Mouse (Mus musculus): Measurements from ENCODE around the gene Cd276. TPM values are rescaled to one million over a fixed set of nuclear protein-coding genes. Genes with fewer than 3 reads are reported as not detected.
A peak's percentile ranks its signal among the peaks of the same experiment; 100 is the strongest.

The Cd276 gene
- total and polyA plus RNA-seq, 3 experiments, result 0.55 to 1.3 (median 0.78) TPM

DNA sequence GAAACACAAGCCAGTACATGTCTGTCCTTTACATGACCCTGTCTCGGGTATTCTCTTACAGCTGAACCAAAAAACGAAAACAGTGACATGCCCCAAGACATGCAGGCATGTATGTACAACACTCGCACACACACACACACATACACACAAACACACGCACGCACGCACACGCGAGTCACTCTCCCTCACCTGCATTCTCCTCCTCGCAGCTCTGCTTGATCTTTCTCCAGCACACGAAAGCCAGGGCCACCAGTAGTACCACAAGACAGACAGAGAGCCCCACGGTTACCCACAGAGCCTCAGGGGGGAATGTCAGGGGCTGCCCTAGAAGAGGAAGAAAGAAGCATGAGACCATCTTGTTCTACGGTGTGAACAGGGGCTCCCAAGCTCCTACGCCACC is 24.8 kb downstream of the Cd276 start (continued):
- peak; percentile 80 for TF ChIP-seq BHLHE40 (IDR thresholded peaks at IDR 0.05; ENCODE audit: low read depth, low read length)
- TF ChIP-seq ETS1 (conservative IDR thresholded peaks at IDR 0.05; ENCODE audit: low read depth, low read length), result peak; percentile 39; the same call in 1 of the 2 replicates
- no peak for TF ChIP-seq EP300 (IDR thresholded peaks at IDR 0.05; ENCODE audit: low read length)
- no peak for TF ChIP-seq PAX5 (IDR thresholded peaks at IDR 0.05; ENCODE audit: low read length)
- no peak for TF ChIP-seq ELF1 (IDR thresholded peaks at IDR 0.05; ENCODE audit: low read depth, low read length)
- TF ChIP-seq POLR2AphosphoS2 (IDR thresholded peaks at IDR 0.05; ENCODE audit: low read depth, low read length), result no peak
- TF ChIP-seq TBP (conservative IDR thresholded peaks at IDR 0.05; ENCODE audit: low read depth, low read length), result no peak
- TF ChIP-seq SMC3 (IDR thresholded peaks at IDR 0.05; ENCODE audit: low read depth, low read length), result no peak
- no peak for TF ChIP-seq SIN3A (IDR thresholded peaks at IDR 0.05; ENCODE audit: low read length)
- no peak for TF ChIP-seq USF2 (conservative IDR thresholded peaks at IDR 0.05; ENCODE audit: low read depth, low read length)
- TF ChIP-seq HCFC1 (IDR thresholded peaks at IDR 0.05; ENCODE audit: low read depth, low read length), result no peak

DNA sequence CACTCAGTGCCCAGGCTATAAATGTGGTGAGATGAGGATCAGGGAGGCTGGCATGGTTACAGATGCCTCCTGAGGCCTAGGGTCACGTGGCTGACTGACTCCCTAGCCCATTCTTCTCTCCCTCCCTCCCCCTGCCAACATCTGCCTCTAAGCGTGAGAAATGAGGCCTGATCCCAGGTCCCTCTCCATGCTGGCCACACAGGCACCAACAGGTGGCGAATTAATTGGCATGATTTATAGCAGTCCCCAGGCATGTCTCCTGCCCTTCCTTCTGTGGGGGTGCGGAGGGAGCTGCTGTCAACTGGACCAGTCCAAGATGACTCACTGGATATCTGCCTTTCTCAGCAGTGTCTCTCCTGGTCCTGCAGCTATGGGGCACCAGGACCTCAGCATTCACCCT is 27.4 kb downstream of the Cd276 start:
- Histone ChIP-seq H3K27me3 (replicated peaks) (no peaks in the 10 kb centered on the region), H3K27ac (ENCODE audit: insufficient read depth, low read depth) (no peak overlapping the region), H3K4me3 (replicated peaks in 1 of 3; ENCODE audit: low read depth in 2 of 3, low read length in 2 of 3, poor library complexity in 1 of 3) (no peak overlapping the region), H3K9ac (ENCODE audit: insufficient read depth, low read depth) (no peak overlapping the region), H3K9me3 (replicated peaks; ENCODE audit: low read length) (no peaks in the 10 kb centered on the region), H3K4me2 (ENCODE audit: insufficient read depth, low read depth, poor library complexity, severe bottlenecking) (no peak overlapping the region), H3K79me2 (replicated peaks; ENCODE audit: control insufficient read depth, extremely low read depth, insufficient read depth, poor library complexity, severe bottlenecking) (no peaks in the 10 kb centered on the region), H3K36me3 (replicated peaks in 1 of 2; ENCODE audit: control insufficient read depth in 1 of 2, insufficient read depth in 1 of 2, low read length in 1 of 2) (no peaks in the 10 kb centered on the region), H3K4me1 (ENCODE audit: control insufficient read depth in 1 of 2, insufficient read depth in 2 of 2) (peaks cover 14 to 39% of the 10 kb centered on the region in 2 experiments)
- dilution Hi-C loops (cut with MboI; ENCODE audit: extremely low pct_ligation_motif_present, extremely low pct_unique_long_range_greater_than_20kb, low sequenced_read_pairs), result no loop called here
- in situ Hi-C loops (cut with MboI; ENCODE audit: low pct_ligation_motif_present, low pct_unique_long_range_greater_than_20kb, low sequenced_read_pairs), result no loop called here
- no peak for TF ChIP-seq MEF2A (IDR thresholded peaks at IDR 0.05; ENCODE audit: borderline replicate concordance, low read depth, low read length)
- no peak for TF ChIP-seq POLR2A (IDR thresholded peaks at IDR 0.05; ENCODE audit: low read depth, low read length)
- TF ChIP-seq JUN (IDR thresholded peaks at IDR 0.05; ENCODE audit: insufficient read depth, low read depth, low read length), result no peak
- no peak for TF ChIP-seq ZMIZ1 (IDR thresholded peaks at IDR 0.05; ENCODE audit: low read depth, low read length)
- no peak for TF ChIP-seq SMC3 (IDR thresholded peaks at IDR 0.05; ENCODE audit: low read depth, low read length)
- TF ChIP-seq NELFE (IDR thresholded peaks at IDR 0.05; ENCODE audit: low read depth, low read length), result no peak
- TF ChIP-seq MYC (IDR thresholded peaks at IDR 0.05; ENCODE audit: low read depth, low read length), result no peak
- no peak for TF ChIP-seq JUND (conservative IDR thresholded peaks at IDR 0.05; ENCODE audit: low read depth, low read length)
- no peak for TF ChIP-seq IRF4 (IDR thresholded peaks at IDR 0.05; ENCODE audit: low read depth, low read length)
- no peak for TF ChIP-seq UBTF (IDR thresholded peaks at IDR 0.05; ENCODE audit: low read depth, low read length)
- TF ChIP-seq CHD1 (IDR thresholded peaks at IDR 0.05; ENCODE audit: low read depth, low read length), result no peak
- TF ChIP-seq TBP (conservative IDR thresholded peaks at IDR 0.05; ENCODE audit: low read depth, low read length), result no peak
- no peak for TF ChIP-seq RCOR1 (conservative IDR thresholded peaks at IDR 0.05; ENCODE audit: low read depth, low read length)
- no peak for TF ChIP-seq MAX (IDR thresholded peaks at IDR 0.05; ENCODE audit: low read length)
- no peak for TF ChIP-seq USF1 (IDR thresholded peaks at IDR 0.05; ENCODE audit: low read depth, low read length)
- TF ChIP-seq ETS1 (conservative IDR thresholded peaks at IDR 0.05; ENCODE audit: low read depth, low read length), result no peak
- no peak for TF ChIP-seq SIN3A (IDR thresholded peaks at IDR 0.05; ENCODE audit: low read length)
- no peak for TF ChIP-seq KAT2A (IDR thresholded peaks at IDR 0.05; ENCODE audit: insufficient replicate concordance, low read length)
- DNase-seq (ENCODE audit: extremely low read depth), result no peak
